Mouse (Mus musculus) liver, embryonic 15.5 days (tissue): Measurements from ENCODE around the gene Agbl5. TPM values are rescaled to one million over a fixed set of nuclear protein-coding genes. Genes with fewer than 3 reads are reported as not detected.

Source experiments
- ATAC-seq: fragments of 200-750 bp; cut with Nextera tagmentation; 2 replicates; pipeline ENCODE4 v1.8.0; 2017; ENCODE audit warnings: moderate number of reproducible peaks, mild to moderate bottlenecking, moderate library complexity; ENCODE audit not compliant: insufficient read depth
- H3K27ac ChIP-seq: fragments of 300-500 bp; sonication (generic); replicated peaks from 2 replicates; pipeline ENCODE4 v1.5.1; 2015; ENCODE audit warnings: mild to moderate bottlenecking, inconsistent platforms
- H3K27me3 ChIP-seq: fragments of 300-500 bp; sonication (generic); 2 replicates; pipeline ENCODE4 v1.6.1; 2015; ENCODE audit warnings: mild to moderate bottlenecking, inconsistent platforms
- H3K36me3 ChIP-seq: fragments of 300-500 bp; sonication (generic); replicated peaks from 2 replicates; pipeline ENCODE4 v1.6.1; 2015; ENCODE audit warnings: moderate library complexity, mild to moderate bottlenecking, inconsistent platforms
- H3K4me1 ChIP-seq: fragments of 300-500 bp; sonication (generic); replicated peaks from 2 replicates; pipeline ENCODE4 v1.6.1; 2015; ENCODE audit warnings: inconsistent platforms
- H3K4me2 ChIP-seq: fragments of 300-500 bp; sonication (generic); 2 replicates; pipeline ENCODE4 v1.6.1; 2015; ENCODE audit warnings: moderate library complexity, mild to moderate bottlenecking, inconsistent platforms
- H3K4me3 ChIP-seq: fragments of 300-500 bp; sonication (generic); replicated peaks from 2 replicates; pipeline ENCODE4 v1.5.1; 2015; ENCODE audit warnings: mild to moderate bottlenecking, inconsistent platforms
- H3K9ac ChIP-seq: fragments of 300-500 bp; sonication (generic); 2 replicates; pipeline ENCODE4 v1.6.1; 2015; ENCODE audit warnings: moderate library complexity, mild to moderate bottlenecking, inconsistent platforms
- H3K9me3 ChIP-seq: fragments of 300-500 bp; sonication (generic); replicated peaks from 2 replicates; pipeline ENCODE4 v1.6.1; 2016; ENCODE audit warnings: inconsistent platforms
- WGBS: fragments of 180-500 bp; shearing (Covaris S2); methylation state at CpG from one replicate; pipeline ENCODE4 v1.1.7; 2015; ENCODE audit warnings: mixed read lengths; ENCODE audit not compliant: insufficient replicate concordance; 5-methylcytosine and 5-hydroxymethylcytosine counted together
- polyA plus RNA-seq: library from polyadenylated mRNA; unstranded; fragments of >200 nt; fragmentation: Nextera tagmentation; extraction: Ambion mirVana; gene quantifications from 2 replicates; pipeline ENCODE4 v1.2.1, GENCODE M21; 2015

Gene Agbl5
- polyA plus RNA-seq, 1 experiment from 2014 or later = 4.8 TPM

GRCm38 (mm10) chr5:30913060-30913841, 24.8 kb downstream of the Agbl5 start, which contains the start of gene Emilin1:
Gene Emilin1 (plus strand): TSS chr5:30913402.
- 25% methylated on average over 13 of the region's 13 CpGs for WGBS
- ATAC-seq = peak; percentile 41
- Histone ChIP-seq H3K36me3 (peaks cover 15% of the 10 kb centered on the region), H3K4me2 (peak within 1 kb of the TSS; percentile 65), H3K9ac (peak within 1 kb of the TSS; percentile 31), H3K4me3 (peak within 1 kb of the TSS; percentile 45), H3K9me3 (no peaks in the 10 kb centered on the region), H3K4me1 (peaks cover 90% of the 10 kb centered on the region), H3K27ac (peak within 1 kb of the TSS; percentile 77), H3K27me3 (no peaks in the 10 kb centered on the region)

GRCm38 (mm10) chr5:30914101-30914635, 25.7 kb downstream of the Agbl5 start:
- no peaks in the 10 kb centered on the region for H3K9me3 ChIP-seq
- H3K27ac ChIP-seq = peak overlapping the region; percentile 77
- H3K4me3 ChIP-seq = peak overlapping the region; percentile 45
- H3K27me3 ChIP-seq = no peaks in the 10 kb centered on the region
- peak overlapping the region; percentile 31 for H3K9ac ChIP-seq
- WGBS = 29% methylated on average over 7 of the region's 7 CpGs
- no peak for ATAC-seq
- H3K4me2 ChIP-seq = peak overlapping the region; percentile 65
- H3K36me3 ChIP-seq = peaks cover 24% of the 10 kb centered on the region
- H3K4me1 ChIP-seq = peaks cover 89% of the 10 kb centered on the region

- H3K9ac ChIP-seq = peak overlapping the region; percentile 31
- peak overlapping the region; percentile 77 for H3K27ac ChIP-seq
- H3K36me3 ChIP-seq = peaks cover 28% of the 10 kb centered on the region
- H3K4me2 ChIP-seq = peak overlapping the region; percentile 65
- peaks cover 84% of the 10 kb centered on the region for H3K4me1 ChIP-seq
- H3K27me3 ChIP-seq = no peaks in the 10 kb centered on the region
- 26% methylated on average over 6 of the region's 6 CpGs for WGBS
- H3K9me3 ChIP-seq = no peaks in the 10 kb centered on the region
- peak overlapping the region; percentile 45 for H3K4me3 ChIP-seq
- ATAC-seq = no peak
These were observed 26.4 kb downstream of the Agbl5 start for GRCm38 (mm10) chr5:30914849-30915248.

- Histone ChIP-seq H3K27me3 (no peaks in the 10 kb centered on the region), H3K9ac (peak overlapping the region; percentile 52), H3K9me3 (no peaks in the 10 kb centered on the region), H3K27ac (peak overlapping the region; percentile 77), H3K4me1 (peaks cover 81% of the 10 kb centered on the region), H3K4me3 (peak overlapping the region; percentile 45), H3K36me3 (peaks cover 29% of the 10 kb centered on the region), H3K4me2 (peak overlapping the region; percentile 65)
- WGBS = 21% methylated on average over 9 of the region's 9 CpGs
- ATAC-seq = no peak; the same call in 1 of the 2 replicates
These were observed 27.0 kb downstream of the Agbl5 start for GRCm38 (mm10) chr5:30915456-30915855.

- WGBS = 3% methylated on average over 7 of the region's 7 CpGs
- H3K4me1 ChIP-seq = peaks cover 81% of the 10 kb centered on the region
- no peaks in the 10 kb centered on the region for H3K27me3 ChIP-seq
- H3K9me3 ChIP-seq = no peaks in the 10 kb centered on the region
- peak overlapping the region; percentile 52; the same call in 1 of the 2 replicates for H3K9ac ChIP-seq
- peak overlapping the region; percentile 45; the same call in 1 of the 2 replicates for H3K4me3 ChIP-seq
- ATAC-seq = peak; percentile 47
- H3K4me2 ChIP-seq = peak overlapping the region; percentile 65
- peaks cover 29% of the 10 kb centered on the region for H3K36me3 ChIP-seq
- H3K27ac ChIP-seq = peak overlapping the region; percentile 77
These were observed 27.5 kb downstream of the Agbl5 start for GRCm38 (mm10) chr5:30915974-30916433.

GRCm38 (mm10) chr5:30916841-30917240, 28.3 kb downstream of the Agbl5 start:
- Histone ChIP-seq H3K4me3 (no peak overlapping the region), H3K4me1 (peaks cover 83% of the 10 kb centered on the region), H3K9me3 (no peaks in the 10 kb centered on the region), H3K36me3 (peaks cover 29% of the 10 kb centered on the region), H3K9ac (no peak overlapping the region), H3K27ac (peak overlapping the region; percentile 77), H3K27me3 (no peaks in the 10 kb centered on the region), H3K4me2 (no peak overlapping the region)
- no peak for ATAC-seq
- WGBS = 77% methylated on average over 9 of the region's 9 CpGs

- Histone ChIP-seq H3K4me3 (no peak overlapping the region), H3K27me3 (no peaks in the 10 kb centered on the region), H3K4me1 (peaks cover 84% of the 10 kb centered on the region), H3K4me2 (no peak overlapping the region), H3K27ac (no peak overlapping the region), H3K9ac (no peak overlapping the region), H3K36me3 (peaks cover 29% of the 10 kb centered on the region), H3K9me3 (no peaks in the 10 kb centered on the region)
- ATAC-seq = no peak
- WGBS = 84% methylated on average over 11 of the region's 11 CpGs
These were observed 28.9 kb downstream of the Agbl5 start for GRCm38 (mm10) chr5:30917348-30917747.

GRCm38 (mm10) chr5:30917891-30918670, 29.6 kb downstream of the Agbl5 start:
- no peak overlapping the region for H3K27ac ChIP-seq
- WGBS = 78% methylated on average over 31 of the region's 31 CpGs
- no peaks in the 10 kb centered on the region for H3K27me3 ChIP-seq
- no peak overlapping the region for H3K9ac ChIP-seq
- H3K4me1 ChIP-seq = peaks cover 84% of the 10 kb centered on the region
- no peak overlapping the region for H3K4me3 ChIP-seq
- ATAC-seq = no peak
- H3K9me3 ChIP-seq = no peaks in the 10 kb centered on the region
- peaks cover 29% of the 10 kb centered on the region for H3K36me3 ChIP-seq
- H3K4me2 ChIP-seq = no peak overlapping the region

- Histone ChIP-seq H3K4me2 (no peak overlapping the region), H3K27ac (no peak overlapping the region), H3K4me1 (peaks cover 84% of the 10 kb centered on the region), H3K9me3 (no peaks in the 10 kb centered on the region), H3K27me3 (no peaks in the 10 kb centered on the region), H3K36me3 (peaks cover 29% of the 10 kb centered on the region), H3K9ac (no peak overlapping the region), H3K4me3 (no peak overlapping the region)
- 75% methylated on average over 8 of the region's 8 CpGs for WGBS
- ATAC-seq = no peak
These were observed 30.2 kb downstream of the Agbl5 start for GRCm38 (mm10) chr5:30918691-30919090.

- peaks cover 73% of the 10 kb centered on the region for H3K4me1 ChIP-seq
- H3K27ac ChIP-seq = no peak overlapping the region
- H3K9ac ChIP-seq = no peak overlapping the region
- H3K4me3 ChIP-seq = no peak overlapping the region
- H3K4me2 ChIP-seq = peak overlapping the region; percentile 95
- no peaks in the 10 kb centered on the region for H3K9me3 ChIP-seq
- no peak for ATAC-seq
- WGBS = 75% methylated on average over 11 of the region's 11 CpGs
- H3K27me3 ChIP-seq = no peaks in the 10 kb centered on the region
- H3K36me3 ChIP-seq = peaks cover 29% of the 10 kb centered on the region
These were observed 31.5 kb downstream of the Agbl5 start for GRCm38 (mm10) chr5:30919831-30920614.
